Mouse (Mus musculus) hindbrain, embryonic 14.5 days (tissue): ENCODE results near the gene Smarcb1. TPM values are rescaled to one million over a fixed set of nuclear protein-coding genes. Genes with fewer than 3 reads are reported as not detected.
A peak's percentile ranks its signal among the peaks of the same experiment; 100 is the strongest.

Experiments used
- ATAC-seq: fragments of 200-750 bp; cut with Nextera tagmentation; 2 replicates; pipeline ENCODE4 v1.8.0; 2017; ENCODE audit warnings: moderate number of reproducible peaks, mild to moderate bottlenecking, moderate TSS enrichment, moderate library complexity; ENCODE audit not compliant: low FRiP score
- DNase-seq: peaks from one replicate; pipeline ENCODE4 v3.0.0-alpha.2; 2015; ENCODE audit warnings: low spot score
- H3K27ac ChIP-seq: fragments of 300-500 bp; sonication (generic); 2 replicates; pipeline ENCODE4 v1.5.1; 2014; ENCODE audit warnings: mild to moderate bottlenecking, moderate library complexity
- H3K27me3 ChIP-seq: fragments of 300-500 bp; sonication (generic); 2 replicates; pipeline ENCODE4 v1.6.1; 2014; ENCODE audit warnings: mild to moderate bottlenecking, low read length, mixed read lengths; ENCODE audit not compliant: control insufficient read depth, insufficient read depth
- H3K36me3 ChIP-seq: fragments of 300-500 bp; sonication (generic); replicated peaks from 2 replicates; pipeline ENCODE4 v1.6.1; 2014; ENCODE audit not compliant: control insufficient read depth, insufficient read depth
- H3K4me1 ChIP-seq: fragments of 300-500 bp; sonication (generic); replicated peaks from 2 replicates; pipeline ENCODE4 v1.6.1; 2014; ENCODE audit warnings: antibody characterized with exemption, low read length, mixed read lengths; ENCODE audit not compliant: control insufficient read depth, insufficient read depth
- H3K4me2 ChIP-seq: fragments of 300-500 bp; sonication (generic); replicated peaks from 2 replicates; pipeline ENCODE4 v1.6.1; 2014; ENCODE audit warnings: mild to moderate bottlenecking, moderate library complexity
- H3K4me3 ChIP-seq: fragments of 300-500 bp; sonication (generic); replicated peaks from 2 replicates; pipeline ENCODE4 v1.5.1; 2014; ENCODE audit warnings: mild to moderate bottlenecking, low read length
- H3K9ac ChIP-seq: fragments of 300-500 bp; sonication (generic); 2 replicates; pipeline ENCODE4 v1.6.1; 2014
- H3K9me3 ChIP-seq: fragments of 300-500 bp; sonication (generic); 2 replicates; pipeline ENCODE4 v1.6.1; 2016; ENCODE audit warnings: low read length; ENCODE audit not compliant: control insufficient read depth
- WGBS: fragments of 180-500 bp; shearing (Covaris S2); extraction: QIAGEN DNeasy Blood & Tissue Kit; methylation state at CpG from one replicate; pipeline ENCODE4 v1.1.7; 2014; 5-methylcytosine and 5-hydroxymethylcytosine counted together
- polyA plus RNA-seq: library from polyadenylated mRNA; unstranded; fragments of >200 nt; fragmentation: Nextera tagmentation; extraction: Ambion mirVana; gene quantifications from 2 replicates; pipeline ENCODE4 v1.2.1, GENCODE M21; 2014

Smarcb1 gene
- polyA plus RNA-seq, 1 experiment from 2014 or later: 231 TPM

GRCm38 (mm10) chr10:75855416-75855981, 65.9 kb downstream of the Smarcb1 start:
- Histone ChIP-seq H3K27ac (no peak overlapping the region), H3K27me3 (no peaks in the 10 kb centered on the region), H3K4me2 (no peak overlapping the region), H3K4me3 (no peak overlapping the region), H3K36me3 (peaks cover 16% of the 10 kb centered on the region), H3K4me1 (peaks cover 25% of the 10 kb centered on the region), H3K9ac (no peak overlapping the region), H3K9me3 (no peaks in the 10 kb centered on the region)
- DNase-seq: no peak
- WGBS: 87% methylated on average over 15 of the region's 15 CpGs
- no peak for ATAC-seq

- Histone ChIP-seq H3K9ac (no peak overlapping the region), H3K9me3 (no peaks in the 10 kb centered on the region), H3K4me2 (no peak overlapping the region), H3K27me3 (no peaks in the 10 kb centered on the region), H3K36me3 (peaks cover 16% of the 10 kb centered on the region), H3K27ac (no peak overlapping the region), H3K4me3 (no peak overlapping the region), H3K4me1 (peaks cover 24% of the 10 kb centered on the region)
- no peak for DNase-seq
- 88% methylated on average over 6 of the region's 6 CpGs for WGBS
- ATAC-seq: no peak
These were observed 66.6 kb downstream of the Smarcb1 start for GRCm38 (mm10) chr10:75854791-75855190.

GRCm38 (mm10) chr10:75854096-75854495, 67.3 kb downstream of the Smarcb1 start:
- Histone ChIP-seq H3K36me3 (peaks cover 16% of the 10 kb centered on the region), H3K27me3 (no peaks in the 10 kb centered on the region), H3K4me3 (no peak overlapping the region), H3K4me1 (peaks cover 24% of the 10 kb centered on the region), H3K4me2 (no peak overlapping the region), H3K9me3 (no peaks in the 10 kb centered on the region), H3K27ac (no peak overlapping the region), H3K9ac (no peak overlapping the region)
- DNase-seq: no peak
- WGBS: 51% methylated on average over 5 of the region's 5 CpGs
- no peak for ATAC-seq

- Histone ChIP-seq H3K9me3 (no peaks in the 10 kb centered on the region), H3K27ac (no peak overlapping the region), H3K27me3 (no peaks in the 10 kb centered on the region), H3K9ac (no peak overlapping the region), H3K4me1 (peaks cover 19% of the 10 kb centered on the region), H3K36me3 (peaks cover 16% of the 10 kb centered on the region), H3K4me2 (no peak overlapping the region), H3K4me3 (no peak overlapping the region)
- peak; percentile 43; the same call in 1 of the 2 replicates for ATAC-seq
- peak; percentile 89 for DNase-seq
- WGBS: 19% methylated on average over 10 of the region's 10 CpGs
These were observed 68.0 kb downstream of the Smarcb1 start for GRCm38 (mm10) chr10:75853452-75853851.

GRCm38 (mm10) chr10:75852539-75853125, 68.8 kb downstream of the Smarcb1 start:
- Histone ChIP-seq H3K9me3 (no peaks in the 10 kb centered on the region), H3K36me3 (peaks cover 8% of the 10 kb centered on the region), H3K4me1 (peaks cover 12% of the 10 kb centered on the region; the same call in 1 of the 2 replicates), H3K4me2 (no peak overlapping the region), H3K27ac (no peak overlapping the region), H3K9ac (no peak overlapping the region), H3K27me3 (no peaks in the 10 kb centered on the region), H3K4me3 (no peak overlapping the region)
- no peak for ATAC-seq
- no peak for DNase-seq
- 91% methylated on average over 12 of the region's 12 CpGs for WGBS

- H3K27ac ChIP-seq: no peak overlapping the region
- 29% methylated on average over 3 of the region's 3 CpGs for WGBS
- H3K9ac ChIP-seq: no peak overlapping the region
These were observed 69.7 kb downstream of the Smarcb1 start for GRCm38 (mm10) chr10:75851681-75852080.

GRCm38 (mm10) chr10:75851076-75851475, 70.3 kb downstream of the Smarcb1 start:
- H3K27me3 ChIP-seq: no peaks in the 10 kb centered on the region
- under 1% methylated on average over 6 of the region's 6 CpGs for WGBS
- H3K4me3 ChIP-seq: no peak overlapping the region
- no peak overlapping the region for H3K4me2 ChIP-seq
- peaks cover 12% of the 10 kb centered on the region; the same call in 1 of the 2 replicates for H3K4me1 ChIP-seq
- H3K9me3 ChIP-seq: no peaks in the 10 kb centered on the region
- no peak for ATAC-seq
- DNase-seq: no peak
- no peak overlapping the region for H3K27ac ChIP-seq
- no peak overlapping the region for H3K9ac ChIP-seq
- no peaks in the 10 kb centered on the region for H3K36me3 ChIP-seq

More at GRCm38 (mm10) chr10:75851681-75852080, 69.7 kb downstream of the Smarcb1 start:
- H3K4me3 ChIP-seq: no peak overlapping the region
- ATAC-seq (no peak), DNase-seq (no peak)
- no peaks in the 10 kb centered on the region for H3K9me3 ChIP-seq
- H3K4me1 ChIP-seq: peaks cover 12% of the 10 kb centered on the region; the same call in 1 of the 2 replicates
- H3K27me3 ChIP-seq: no peaks in the 10 kb centered on the region
- no peaks in the 10 kb centered on the region for H3K36me3 ChIP-seq
- H3K4me2 ChIP-seq: no peak overlapping the region

- ATAC-seq (no peak), DNase-seq (no peak)
- WGBS: 25% methylated on average over 3 of the region's 3 CpGs
- Histone ChIP-seq H3K27ac (no peak overlapping the region), H3K4me2 (no peak overlapping the region), H3K4me1 (peaks cover 12% of the 10 kb centered on the region; the same call in 1 of the 2 replicates), H3K4me3 (no peak overlapping the region), H3K9me3 (no peaks in the 10 kb centered on the region), H3K27me3 (no peaks in the 10 kb centered on the region), H3K9ac (no peak overlapping the region), H3K36me3 (no peaks in the 10 kb centered on the region)
These were observed 73.0 kb downstream of the Smarcb1 start for GRCm38 (mm10) chr10:75848382-75848781.
